Comparison of ENCODE assay signal across 28 mouse cellular contexts in the genomic region with DNA sequence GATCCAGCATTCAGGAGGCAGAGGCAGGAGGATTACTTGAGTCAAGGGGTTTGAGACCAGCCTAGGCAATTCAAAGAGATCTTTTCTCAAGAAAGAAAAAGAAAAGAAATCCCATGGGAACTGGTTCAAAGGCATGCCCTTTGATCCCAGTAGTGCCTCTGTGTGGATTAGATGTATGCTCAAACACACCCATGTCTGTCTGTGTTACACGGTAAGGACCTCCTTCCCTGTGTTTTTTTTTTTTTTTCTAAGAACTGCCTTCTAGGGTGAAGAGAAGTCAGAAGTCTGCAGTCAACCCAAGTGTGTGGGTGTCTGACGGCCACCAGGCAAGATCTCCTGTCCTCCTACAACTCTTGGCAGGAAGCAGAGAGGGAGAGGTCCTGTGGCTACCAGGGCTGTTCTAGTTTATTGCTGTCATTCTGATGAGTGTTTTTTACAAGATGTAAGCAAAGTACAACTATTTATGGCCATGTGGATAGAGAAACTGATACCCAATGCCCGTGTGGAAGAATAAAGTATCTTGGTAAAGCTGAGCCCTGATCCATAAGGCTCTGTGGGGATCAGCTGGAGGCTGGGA. TPM values are rescaled to one million over a fixed set of nuclear protein-coding genes. Genes with fewer than 3 reads are reported as not detected.
A peak's percentile ranks its signal among the peaks of the same experiment; 100 is the strongest.
DNase-seq lines count a peak whose midpoint lies in the region; ATAC-seq and TF ChIP-seq lines count a peak whose summit lies in the region.
"Had no signal": no experiment of that assay in that cellular context is flagged by ENCODE, and none has a peak within 500 bp of the region (broad histone marks: within the 10 kb centered on the region; RNA-seq: fewer than 3 reads in every experiment).

No protein-coding gene starts in this region.

- peak; percentile 46; the same call in 1 of the 2 replicates for TF ChIP-seq POLR2A in small intestine, adult 2 months (IDR thresholded peaks at IDR 0.05; ENCODE audit: low read depth, low read length)

- TF ChIP-seq CTCF in small intestine, adult 2 months (IDR thresholded peaks at IDR 0.05; ENCODE audit: extremely low read depth, insufficient read length, insufficient replicate concordance, low read depth, low read length), result no peak

- H3K4me3 ChIP-seq in intestine, embryonic 14.5 days (ENCODE audit: low read depth, low read length), result no peak overlapping the region
- H3K4me3 ChIP-seq in intestine, embryonic 16.5 days (ENCODE audit: low read length), result no peak overlapping the region
- no peak overlapping the region for H3K4me3 ChIP-seq in small intestine, adult 2 months (ENCODE audit: low read depth, low read length)
- H3K4me3 ChIP-seq: embryonic facial prominence, embryonic 10.5 days; embryonic facial prominence, embryonic 12.5 days; forebrain, embryonic 13.5 days; forebrain, embryonic 15.5 days had no signal

- H3K9ac ChIP-seq in intestine, embryonic 14.5 days (ENCODE audit: low read length), result no peak overlapping the region
- no peak overlapping the region for H3K9ac ChIP-seq in intestine, embryonic 16.5 days (ENCODE audit: low read depth, low read length)
- H3K9ac ChIP-seq: embryonic facial prominence, embryonic 12.5 days; forebrain, embryonic 13.5 days; forebrain, embryonic 15.5 days; forebrain, postnatal 0 days had no signal

- intact Hi-C loops in left cerebral cortex, postnatal 4 days (cut with DNase I), result no loop called here

- H3K4me1 ChIP-seq in intestine, embryonic 14.5 days (replicated peaks; ENCODE audit: control insufficient read depth, insufficient read depth, low read length), result peaks cover 8% of the 10 kb centered on the region; the same call in 1 of the 2 replicates
- peaks cover 5% of the 10 kb centered on the region; the same call in 1 of the 2 replicates for H3K4me1 ChIP-seq in intestine, embryonic 16.5 days (ENCODE audit: control insufficient read depth, insufficient read depth, low read length)
- peaks cover 34% of the 10 kb centered on the region for H3K4me1 ChIP-seq in small intestine, adult 2 months (ENCODE audit: control insufficient read depth, insufficient read depth, insufficient read length, low read length)
- H3K4me1 ChIP-seq: embryonic facial prominence, embryonic 10.5 days; embryonic facial prominence, embryonic 12.5 days; forebrain, embryonic 13.5 days; forebrain, embryonic 15.5 days had no signal

- no peak for ATAC-seq in intestine, embryonic 14.5 days (replicated peaks; ENCODE audit: low FRiP score, low TSS enrichment, low read depth)
- ATAC-seq in intestine, embryonic 16.5 days, result peak; percentile 77
- ATAC-seq: activated CD4-positive, CD25-positive, alpha-beta regulatory T cell, adult 4 months; CD4-positive, CD25-positive, alpha-beta regulatory T cell, adult 4 months; forebrain, embryonic 13.5 days; forebrain, embryonic 15.5 days; forebrain, postnatal 0 days; Patski had no signal

- no peaks in the 10 kb centered on the region for H3K36me3 ChIP-seq in intestine, embryonic 14.5 days (ENCODE audit: control insufficient read depth, insufficient read depth, low read length)
- no peaks in the 10 kb centered on the region for H3K36me3 ChIP-seq in intestine, embryonic 16.5 days (ENCODE audit: control insufficient read depth, insufficient read depth, low read length)
- no peaks in the 10 kb centered on the region for H3K36me3 ChIP-seq in small intestine, adult 2 months (ENCODE audit: control insufficient read depth, insufficient read depth, low read length)
- H3K36me3 ChIP-seq: embryonic facial prominence, embryonic 10.5 days; embryonic facial prominence, embryonic 12.5 days; forebrain, embryonic 15.5 days; G1E had no signal

- H3K9me3 ChIP-seq in intestine, embryonic 14.5 days (ENCODE audit: control insufficient read depth, low read length), result no peaks in the 10 kb centered on the region
- no peaks in the 10 kb centered on the region for H3K9me3 ChIP-seq in intestine, embryonic 16.5 days (ENCODE audit: control insufficient read depth, low read length)
- H3K9me3 ChIP-seq: embryonic facial prominence, embryonic 10.5 days; embryonic facial prominence, embryonic 12.5 days; forebrain, embryonic 13.5 days; forebrain, embryonic 15.5 days; G1E had no signal

- no peak overlapping the region for H3K4me2 ChIP-seq in intestine, embryonic 14.5 days (ENCODE audit: low read length)
- H3K4me2 ChIP-seq in intestine, embryonic 16.5 days (ENCODE audit: low read depth, low read length), result 0 out of 2 replicates have a peak overlapping the region, but pooled peaks have one; percentile 15
- H3K4me2 ChIP-seq: embryonic facial prominence, embryonic 12.5 days; forebrain, embryonic 13.5 days; forebrain, embryonic 15.5 days had no signal

- no peak for DNase-seq in intestine, embryonic 14.5 days (ENCODE audit: low spot score)
- DNase-seq in ovary, adult 18-20 months (ENCODE audit: low spot score), result no peak
- no peak for DNase-seq in left cerebral cortex, postnatal 4 days
- no peak for DNase-seq in cerebellum, postnatal 4 days (ENCODE audit: low spot score in 2 of 2)
- DNase-seq: adrenal gland, adult 8-10 months; adrenal gland, postnatal 14 days; adrenal gland, postnatal 36 days; B cell, adult 2 months; cerebellum, adult 11-12 months; cerebellum, adult 2 months; cerebellum, adult 9-10 months; cerebellum, postnatal 10 days; cerebellum, postnatal 25 days; embryo, embryonic 11 days; forebrain, postnatal 0 days had no signal

- peak overlapping the region; percentile 38; the same call in 1 of the 2 replicates for H3K27ac ChIP-seq in intestine, embryonic 14.5 days (ENCODE audit: low read depth)
- peak overlapping the region; percentile 90 for H3K27ac ChIP-seq in intestine, embryonic 16.5 days (ENCODE audit: low read length)
- H3K27ac ChIP-seq in small intestine, adult 2 months (ENCODE audit: insufficient read depth, low read depth, low read length), result peak overlapping the region; percentile 98
- H3K27ac ChIP-seq: embryonic facial prominence, embryonic 10.5 days; embryonic facial prominence, embryonic 12.5 days; forebrain, embryonic 13.5 days; forebrain, embryonic 15.5 days had no signal

- 38% methylated on average over 3 of the region's 3 CpGs for WGBS in intestine, embryonic 14.5 days
- WGBS in intestine, embryonic 16.5 days, result 31% methylated on average over 3 of the region's 3 CpGs
- WGBS in small intestine, adult 2 months, result 22% methylated on average over 3 of the region's 3 CpGs

- no peaks in the 10 kb centered on the region for H3K27me3 ChIP-seq in intestine, embryonic 14.5 days (replicated peaks; ENCODE audit: control insufficient read depth, insufficient read depth, low read length)
- H3K27me3 ChIP-seq in intestine, embryonic 16.5 days (replicated peaks; ENCODE audit: control insufficient read depth, insufficient read depth, low read length), result no peaks in the 10 kb centered on the region
- no peaks in the 10 kb centered on the region for H3K27me3 ChIP-seq in small intestine, adult 2 months (ENCODE audit: control insufficient read depth, insufficient read depth, low read length)
- H3K27me3 ChIP-seq: CH12.LX; embryonic facial prominence, embryonic 12.5 days; forebrain, embryonic 13.5 days; forebrain, embryonic 15.5 days; Patski had no signal

RNA-seq across cellular contexts. Expression of gene Epcam, which starts 10.2 kb away (rescaled TPM):
- polyA plus RNA-seq in intestine, embryonic 14.5 days (2014; fragmentation: Nextera tagmentation; extraction: Ambion mirVana), result 792 and 803 TPM in 2 replicates
- polyA plus RNA-seq in intestine, embryonic 16.5 days (2015; fragmentation: Nextera tagmentation; extraction: Ambion mirVana), result 1,152 and 1,162 TPM in 2 replicates
- polyA plus RNA-seq in small intestine, adult 2 months (2012; rRNA removed), result 511 and 1,756 TPM in 2 replicates
- under 1 TPM; 0.40 to 0.54 TPM for total RNA-seq in left cerebral cortex, postnatal 4 days (2021)
- total RNA-seq: adrenal gland, adult 18-20 months; adrenal gland, postnatal 36 days; common myeloid progenitor, adult 5-6 weeks; G1E had no signal
- polyA plus RNA-seq: G1E had no signal

RNA-seq across cellular contexts. Expression of gene Msh2, which starts 46.5 kb away (rescaled TPM):
- 57.9 and 64.1 TPM in 2 replicates for polyA plus RNA-seq in intestine, embryonic 14.5 days (2014; fragmentation: Nextera tagmentation; extraction: Ambion mirVana)
- polyA plus RNA-seq in intestine, embryonic 16.5 days (2015; fragmentation: Nextera tagmentation; extraction: Ambion mirVana), result 55.0 and 59.5 TPM in 2 replicates
- 1.4 and 2.5 TPM in 2 replicates for polyA plus RNA-seq in small intestine, adult 2 months (2012; rRNA removed)
- total RNA-seq in left cerebral cortex, postnatal 4 days (2021), result 10 to 100 TPM; 29.0 to 34.9 TPM

Comparison
In these comparisons a context has a peak if more than half of its experiments do, and no peak if none do; other contexts are left out.
1. H3K27ac ChIP-seq: peak in every context shown above with its lines; median percentile 98 in small intestine, adult 2 months; 90 in intestine, embryonic 16.5 days; 38 in intestine, embryonic 14.5 days.
2. RNA of gene Msh2, which starts 46.5 kb away (polyA plus RNA-seq): 55.0 to 59.5 TPM in intestine, embryonic 16.5 days and 57.9 to 64.1 TPM in intestine, embryonic 14.5 days; 1.4 to 2.5 TPM in small intestine, adult 2 months; every median in the first group is over 10 times any median in the second.